Mouse (Mus musculus): Measurements from ENCODE around the gene Lypd6. TPM values are rescaled to one million over a fixed set of nuclear protein-coding genes. Genes with fewer than 3 reads are reported as not detected.

Lypd6 gene
- polyA plus RNA-seq, 1 experiment = 9.0 TPM

GRCm38 (mm10) chr2:50197801-50198200 is 131.6 kb downstream of the Lypd6 start:
- Histone ChIP-seq H3K27me3 (ENCODE audit: control insufficient read depth, insufficient read depth, low read length, poor library complexity, severe bottlenecking) (no peaks in the 10 kb centered on the region), H3K36me3 (ENCODE audit: control insufficient read depth, insufficient read depth, low read length, poor library complexity, severe bottlenecking) (no peaks in the 10 kb centered on the region), H3K4me1 (ENCODE audit: control insufficient read depth, insufficient read depth, low read length) (no peaks in the 10 kb centered on the region), H3K4me3 (ENCODE audit: low read depth, low read length) (no peak overlapping the region), H3K27ac (ENCODE audit: insufficient read depth, low read length) (no peak overlapping the region), H3K9me3 (replicated peaks; ENCODE audit: control insufficient read depth, insufficient read depth, low read length, poor library complexity, severe bottlenecking) (no peaks in the 10 kb centered on the region), H3K9ac (ENCODE audit: low read depth, poor library complexity, severe bottlenecking) (no peak overlapping the region)
- no peak for TF ChIP-seq EP300 (IDR thresholded peaks at IDR 0.05; ENCODE audit: insufficient read depth, low read depth, low read length)
- no peak for TF ChIP-seq CTCF (IDR thresholded peaks at IDR 0.05; ENCODE audit: low read depth, low read length)
- TF ChIP-seq POLR2A (IDR thresholded peaks at IDR 0.05; ENCODE audit: insufficient read depth, low read length) = no peak

- TF ChIP-seq CTCF (IDR thresholded peaks at IDR 0.05; ENCODE audit: low read depth, low read length) = no peak
- TF ChIP-seq POLR2A (IDR thresholded peaks at IDR 0.05; ENCODE audit: insufficient read depth, low read length) = no peak
- no peak for TF ChIP-seq EP300 (IDR thresholded peaks at IDR 0.05; ENCODE audit: insufficient read depth, low read depth, low read length)
- Histone ChIP-seq H3K27me3 (ENCODE audit: control insufficient read depth, insufficient read depth, low read length, poor library complexity, severe bottlenecking) (no peaks in the 10 kb centered on the region), H3K4me3 (ENCODE audit: low read depth, low read length) (no peak overlapping the region), H3K4me1 (ENCODE audit: control insufficient read depth, insufficient read depth, low read length) (no peaks in the 10 kb centered on the region), H3K9ac (ENCODE audit: low read depth, poor library complexity, severe bottlenecking) (no peak overlapping the region), H3K27ac (ENCODE audit: insufficient read depth, low read length) (no peak overlapping the region), H3K9me3 (replicated peaks; ENCODE audit: control insufficient read depth, insufficient read depth, low read length, poor library complexity, severe bottlenecking) (no peaks in the 10 kb centered on the region), H3K36me3 (ENCODE audit: control insufficient read depth, insufficient read depth, low read length, poor library complexity, severe bottlenecking) (no peaks in the 10 kb centered on the region)
These were observed 134.3 kb downstream of the Lypd6 start for GRCm38 (mm10) chr2:50200541-50200940.

GRCm38 (mm10) chr2:50220574-50220973 is 154.3 kb downstream of the Lypd6 start:
- Histone ChIP-seq H3K36me3 (ENCODE audit: control insufficient read depth, insufficient read depth, low read length, poor library complexity, severe bottlenecking) (no peaks in the 10 kb centered on the region), H3K4me1 (ENCODE audit: control insufficient read depth, insufficient read depth, low read length) (no peaks in the 10 kb centered on the region), H3K27ac (ENCODE audit: insufficient read depth, low read length) (no peak overlapping the region), H3K27me3 (ENCODE audit: control insufficient read depth, insufficient read depth, low read length, poor library complexity, severe bottlenecking) (peaks cover 3% of the 10 kb centered on the region; the same call in 1 of the 2 replicates), H3K4me3 (ENCODE audit: low read depth, low read length) (no peak overlapping the region), H3K9me3 (replicated peaks; ENCODE audit: control insufficient read depth, insufficient read depth, low read length, poor library complexity, severe bottlenecking) (no peaks in the 10 kb centered on the region), H3K9ac (ENCODE audit: low read depth, poor library complexity, severe bottlenecking) (no peak overlapping the region)
- no peak for TF ChIP-seq EP300 (IDR thresholded peaks at IDR 0.05; ENCODE audit: insufficient read depth, low read depth, low read length)
- no peak for TF ChIP-seq CTCF (IDR thresholded peaks at IDR 0.05; ENCODE audit: low read depth, low read length)
- TF ChIP-seq POLR2A (IDR thresholded peaks at IDR 0.05; ENCODE audit: insufficient read depth, low read length) = no peak

- Histone ChIP-seq H3K27me3 (ENCODE audit: control insufficient read depth, insufficient read depth, low read length, poor library complexity, severe bottlenecking) (peaks cover 1% of the 10 kb centered on the region; the same call in 1 of the 2 replicates), H3K36me3 (ENCODE audit: control insufficient read depth, insufficient read depth, low read length, poor library complexity, severe bottlenecking) (no peaks in the 10 kb centered on the region), H3K27ac (ENCODE audit: insufficient read depth, low read length) (no peak overlapping the region), H3K4me1 (ENCODE audit: control insufficient read depth, insufficient read depth, low read length) (no peaks in the 10 kb centered on the region), H3K9me3 (replicated peaks; ENCODE audit: control insufficient read depth, insufficient read depth, low read length, poor library complexity, severe bottlenecking) (no peaks in the 10 kb centered on the region), H3K9ac (ENCODE audit: low read depth, poor library complexity, severe bottlenecking) (no peak overlapping the region), H3K4me3 (ENCODE audit: low read depth, low read length) (no peak overlapping the region)
- TF ChIP-seq EP300 (IDR thresholded peaks at IDR 0.05; ENCODE audit: insufficient read depth, low read depth, low read length) (no peak), POLR2A (IDR thresholded peaks at IDR 0.05; ENCODE audit: insufficient read depth, low read length) (no peak), CTCF (IDR thresholded peaks at IDR 0.05; ENCODE audit: low read depth, low read length) (no peak)
These were observed 158.8 kb downstream of the Lypd6 start for GRCm38 (mm10) chr2:50225019-50225418.

- Histone ChIP-seq H3K27ac (ENCODE audit: insufficient read depth, low read length) (no peak overlapping the region), H3K9ac (ENCODE audit: low read depth, poor library complexity, severe bottlenecking) (no peak overlapping the region), H3K4me3 (ENCODE audit: low read depth, low read length) (no peak overlapping the region), H3K4me1 (ENCODE audit: control insufficient read depth, insufficient read depth, low read length) (no peaks in the 10 kb centered on the region), H3K36me3 (ENCODE audit: control insufficient read depth, insufficient read depth, low read length, poor library complexity, severe bottlenecking) (no peaks in the 10 kb centered on the region), H3K9me3 (replicated peaks; ENCODE audit: control insufficient read depth, insufficient read depth, low read length, poor library complexity, severe bottlenecking) (no peaks in the 10 kb centered on the region), H3K27me3 (ENCODE audit: control insufficient read depth, insufficient read depth, low read length, poor library complexity, severe bottlenecking) (no peaks in the 10 kb centered on the region; the same call in 1 of the 2 replicates)
- no peak for TF ChIP-seq CTCF (IDR thresholded peaks at IDR 0.05; ENCODE audit: low read depth, low read length)
- no peak for TF ChIP-seq EP300 (IDR thresholded peaks at IDR 0.05; ENCODE audit: insufficient read depth, low read depth, low read length)
- no peak for TF ChIP-seq POLR2A (IDR thresholded peaks at IDR 0.05; ENCODE audit: insufficient read depth, low read length)
These were observed 167.3 kb downstream of the Lypd6 start for GRCm38 (mm10) chr2:50233491-50233890.

Other genes starting within 250 kb of the Lypd6 start
- gene Mmadhc, start 230.4 kb downstream of the Lypd6 start, polyA plus RNA-seq (2011; ENCODE audit: insufficient read depth, insufficient read length, low read depth, missing spikeins) = 88.0 and 89.8 TPM in 2 replicates